Mouse (Mus musculus) kidney, adult 11 months (tissue): ENCODE results near the gene Ciart.
"Not testable (repeated sequence)": the region's sequence is repeated elsewhere in the genome, so short reads cannot be mapped to it uniquely, and the experiment has no call there.

Source experiments
- DNase-seq: peaks from one replicate; pipeline ENCODE4 v3.0.0; 2022

The Ciart gene

GRCm38 (mm10) chr3:95881979-95882815 lies at the start of gene Ciart:
TSS of gene Ciart (minus strand) at chr3:95882251.
- DNase-seq = peak; percentile 99

DNA sequence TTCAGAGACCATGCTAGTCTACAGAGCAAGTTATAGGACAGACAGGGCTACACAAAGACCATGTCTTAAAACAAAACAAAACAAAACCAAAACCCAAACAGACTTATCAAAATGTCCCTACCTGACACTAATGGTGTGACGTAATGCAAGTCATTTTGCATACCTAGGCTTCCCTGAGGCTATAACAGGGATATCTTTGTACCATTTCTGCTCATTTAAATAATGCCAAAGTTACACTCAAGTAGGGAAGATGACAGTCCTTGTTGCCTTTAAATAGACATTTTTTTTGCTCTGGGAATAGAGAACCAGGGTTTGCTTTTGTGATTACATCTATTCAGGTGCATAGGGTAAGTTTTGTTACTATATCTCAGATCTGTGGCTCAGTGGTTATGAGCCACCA lies 49.4 kb upstream of the Ciart start:
- no peak for DNase-seq

DNA sequence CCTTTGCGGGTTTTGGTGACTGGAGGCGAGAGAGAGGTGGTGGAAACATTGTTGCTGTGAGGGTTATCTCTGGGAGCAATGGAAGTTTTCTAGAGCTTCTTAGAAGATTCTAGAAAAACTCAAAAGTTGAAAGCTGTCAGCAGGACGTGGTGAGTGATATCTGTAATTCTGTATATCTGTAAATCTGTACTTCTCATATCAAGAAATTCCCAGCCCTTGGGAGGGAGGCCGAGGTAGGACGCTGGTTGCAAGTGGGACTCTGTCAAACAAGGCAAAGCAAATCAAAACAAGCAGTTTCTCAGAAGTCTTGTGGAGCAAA lies 48.4 kb upstream of the Ciart start:
- DNase-seq = no peak

GRCm38 (mm10) chr3:95929581-95930470 lies 47.8 kb upstream of the Ciart start:
- no peak for DNase-seq

- DNase-seq = peak; percentile 98
These were observed 46.8 kb upstream of the Ciart start, which contains the start of gene Anp32e for GRCm38 (mm10) chr3:95928658-95929503. TSS of gene Anp32e (plus strand) at chr3:95929246.

GRCm38 (mm10) chr3:95928261-95928657 lies 46.2 kb upstream of the Ciart start:
- DNase-seq = no peak

GRCm38 (mm10) chr3:95925087-95925486 lies 43.0 kb upstream of the Ciart start:
- DNase-seq = no peak

DNA sequence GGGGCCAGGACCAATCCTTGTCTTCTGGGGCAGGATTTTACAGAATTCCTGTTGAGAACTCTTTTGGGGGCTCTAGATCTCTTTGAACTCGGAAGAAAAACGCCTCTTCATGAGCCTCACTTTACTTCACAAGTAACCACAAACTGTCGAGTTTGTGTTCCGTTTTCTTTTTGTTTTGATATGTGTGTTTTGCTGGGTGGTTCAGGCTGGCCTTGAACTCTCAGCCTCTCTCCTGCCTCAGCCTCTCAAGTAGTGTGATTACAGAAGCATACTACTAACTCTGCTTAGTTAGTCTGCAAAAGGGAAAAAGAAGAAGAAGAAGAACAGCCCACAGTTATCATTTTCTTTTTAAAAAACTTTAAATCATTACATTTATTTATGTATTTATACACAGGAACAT lies 42.1 kb upstream of the Ciart start:
- DNase-seq = no peak

DNA sequence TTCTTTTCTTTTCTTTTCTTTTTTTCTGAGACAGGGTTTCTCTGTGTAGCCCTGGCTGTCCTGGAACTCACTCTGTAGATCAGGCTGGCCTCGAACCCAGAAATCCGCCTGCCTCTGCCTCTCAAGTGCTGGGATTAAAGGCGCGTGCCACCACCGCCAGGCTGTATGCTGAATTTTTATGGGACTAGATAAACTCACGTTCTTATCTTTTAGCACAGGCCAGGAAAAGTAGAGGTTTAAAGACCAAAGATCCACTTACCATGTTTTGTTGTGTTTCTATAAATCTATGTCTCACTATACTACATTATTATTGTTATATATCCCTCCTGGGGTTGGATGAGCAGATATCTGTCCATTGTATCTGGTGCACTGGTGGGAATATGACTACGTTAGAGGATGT lies 41.4 kb upstream of the Ciart start:
- DNase-seq = not testable (repeated sequence)

GRCm38 (mm10) chr3:95920532-95920931 lies 38.5 kb upstream of the Ciart start:
- DNase-seq = not testable (repeated sequence)

- DNase-seq = no peak
These were observed 34.7 kb upstream of the Ciart start for GRCm38 (mm10) chr3:95916760-95917159.

GRCm38 (mm10) chr3:95914706-95915105 lies 32.7 kb upstream of the Ciart start:
- no peak for DNase-seq

- DNase-seq = no peak
These were observed 25.6 kb upstream of the Ciart start for GRCm38 (mm10) chr3:95907613-95908012.

- no peak for DNase-seq
These were observed 24.8 kb upstream of the Ciart start for GRCm38 (mm10) chr3:95906860-95907259.

DNA sequence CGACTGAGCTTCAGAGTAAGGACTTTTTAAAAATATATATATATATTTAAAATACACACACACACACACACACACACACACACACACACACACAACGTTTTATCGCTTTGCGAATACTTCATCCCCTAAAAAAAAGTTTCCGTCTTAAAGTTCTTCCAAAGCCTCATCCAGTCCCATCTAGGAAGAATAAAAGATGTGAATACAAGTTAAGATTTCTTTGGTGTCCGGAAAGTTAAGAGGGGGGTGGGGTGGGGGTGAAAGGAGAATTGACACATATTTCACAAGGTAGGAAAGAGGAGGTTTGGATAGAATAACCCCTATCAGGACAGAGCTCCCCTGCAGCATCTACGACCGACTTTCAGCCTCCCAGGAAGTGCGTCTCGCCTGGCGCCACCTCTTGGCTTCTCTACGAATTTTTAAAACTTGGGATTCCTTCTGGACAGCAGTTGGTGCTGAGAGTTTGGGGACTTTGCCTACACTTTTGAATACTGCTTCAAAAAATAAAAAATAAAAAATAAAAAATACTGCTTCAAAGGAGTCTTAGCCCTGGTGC lies 24.0 kb upstream of the Ciart start:
- DNase-seq = peak; percentile 52

GRCm38 (mm10) chr3:95905146-95905939 lies 23.3 kb upstream of the Ciart start:
- no peak for DNase-seq

GRCm38 (mm10) chr3:95904568-95904967 lies 22.5 kb upstream of the Ciart start, which contains the start of gene Car14:
TSS of gene Car14 (minus strand) at chr3:95904691.
- DNase-seq = peak; percentile 56

DNA sequence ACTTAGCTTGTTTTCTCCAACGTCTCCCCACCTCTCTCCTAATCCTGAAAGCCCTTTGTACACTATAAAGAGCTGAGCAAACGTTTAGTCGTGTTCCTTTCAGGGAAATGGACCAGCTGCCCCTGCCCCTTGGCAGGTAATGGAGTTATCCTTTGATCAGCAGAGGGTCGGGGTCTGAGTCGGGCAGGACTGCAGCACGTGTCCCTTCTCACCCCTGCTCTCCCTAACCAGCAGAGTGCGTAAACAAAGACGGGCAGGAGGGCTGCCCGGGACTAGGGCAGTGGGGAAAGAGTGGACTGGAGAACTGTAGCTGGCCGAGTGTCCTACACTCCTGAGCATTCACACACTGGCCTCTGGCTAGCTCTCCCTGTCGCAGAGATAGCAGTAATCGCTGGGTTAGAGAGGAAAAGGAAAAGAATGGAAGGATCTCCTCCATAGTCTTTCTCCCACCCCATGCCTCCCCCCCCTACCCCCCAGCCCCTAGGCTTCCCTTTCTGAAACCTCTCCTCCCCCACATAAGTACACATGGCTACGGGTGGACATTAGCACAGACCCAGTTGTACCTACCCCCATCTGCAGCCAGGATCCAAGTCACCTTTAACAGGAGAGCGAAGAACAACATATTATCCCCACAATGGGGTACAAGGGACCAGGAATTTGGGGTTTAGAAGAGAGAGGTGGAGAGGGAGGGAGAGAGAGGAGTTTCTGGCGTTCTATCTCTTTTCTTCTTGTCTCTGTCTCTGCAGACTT lies 21.9 kb upstream of the Ciart start:
- DNase-seq = peak; percentile 85

DNA sequence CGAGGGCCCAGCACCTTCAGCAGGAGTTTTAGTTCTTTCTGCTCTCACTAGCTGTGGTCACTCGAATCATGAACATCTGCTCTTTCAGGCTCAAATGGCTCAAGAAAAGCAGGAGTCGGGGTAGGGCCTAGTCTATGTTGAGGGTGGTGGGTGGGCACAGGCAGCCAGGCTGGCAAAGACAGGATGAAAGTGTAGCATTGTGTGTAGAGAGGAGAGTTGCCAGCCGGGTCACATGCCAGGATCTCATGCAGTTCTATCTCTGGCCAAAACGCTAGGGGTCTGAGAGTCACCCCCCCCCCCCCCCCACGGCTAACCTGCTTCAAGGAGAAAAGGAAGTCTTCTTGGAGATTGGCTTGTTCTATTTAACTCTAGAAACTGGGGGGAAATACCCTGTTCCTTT lies 20.6 kb upstream of the Ciart start:
- no peak for DNase-seq

DNA sequence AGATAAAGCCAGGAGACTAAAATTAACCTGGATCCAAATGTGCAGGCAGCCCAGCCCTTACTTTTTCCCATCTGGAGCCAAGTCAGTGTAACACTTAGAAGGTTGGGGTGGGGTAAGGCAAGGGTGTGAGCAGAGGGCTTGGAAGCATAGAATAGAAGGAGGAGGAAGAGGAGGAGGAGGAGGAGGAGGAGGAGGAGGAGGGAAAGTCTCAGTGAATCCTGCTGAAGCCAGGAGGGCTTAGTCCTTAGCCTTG lies 20.2 kb upstream of the Ciart start:
- DNase-seq = no peak
